Mouse (Mus musculus) urinary bladder, adult 18-20 months (tissue): Measurements from ENCODE around the gene Esrp2.

Experiments used
- DNase-seq, 2 experiments: peaks; one replicate each; pipeline ENCODE4 v3.0.0; 2022; ENCODE audit warnings: low spot score in 2 of 2, mixed read lengths in 2 of 2

Gene Esrp2

GRCm38 (mm10) chr8:106147868-106148565, 11.2 kb upstream of the Esrp2 start:
- no peak for DNase-seq

- DNase-seq = no peak
Measured at GRCm38 (mm10) chr8:106146014-106146413, 9.2 kb upstream of the Esrp2 start.

GRCm38 (mm10) chr8:106145331-106145730, 8.6 kb upstream of the Esrp2 start:
- DNase-seq = no peak

GRCm38 (mm10) chr8:106140769-106141168, 4.0 kb upstream of the Esrp2 start:
- peak in 1 of 2 experiments; percentile 68 for DNase-seq

GRCm38 (mm10) chr8:106140191-106140590, 3.4 kb upstream of the Esrp2 start:
- DNase-seq = no peak

GRCm38 (mm10) chr8:106138616-106139015, 1.8 kb upstream of the Esrp2 start:
- DNase-seq = no peak

GRCm38 (mm10) chr8:106137906-106138477, 1.2 kb upstream of the Esrp2 start:
- peak; percentile 65 to 80 for DNase-seq

- peak in 1 of 2 experiments; percentile 41 for DNase-seq
Measured at GRCm38 (mm10) chr8:106137218-106137905, 588 bp upstream of the Esrp2 start.

- peak in 1 of 2 experiments; percentile 38 for DNase-seq
Measured at GRCm38 (mm10) chr8:106135672-106136071, 1.1 kb downstream of the Esrp2 start.

- DNase-seq = peak; percentile 87 to 88
Measured at GRCm38 (mm10) chr8:106134751-106135571, 1.8 kb downstream of the Esrp2 start.

- no peak for DNase-seq
Measured at GRCm38 (mm10) chr8:106133946-106134345, 2.8 kb downstream of the Esrp2 start.

- DNase-seq = peak in 1 of 2 experiments; percentile 14
Measured at GRCm38 (mm10) chr8:106133526-106133925, 3.2 kb downstream of the Esrp2 start.

- no peak for DNase-seq
Measured at GRCm38 (mm10) chr8:106132356-106132755, 4.4 kb downstream of the Esrp2 start.

GRCm38 (mm10) chr8:106131488-106132222, 5.1 kb downstream of the Esrp2 start:
- peak in 1 of 2 experiments; percentile 10 for DNase-seq

- peak in 1 of 2 experiments; percentile 19 for DNase-seq
Measured at GRCm38 (mm10) chr8:106131021-106131420, 5.8 kb downstream of the Esrp2 start.

- DNase-seq = no peak
Measured at GRCm38 (mm10) chr8:106130505-106130904, 6.3 kb downstream of the Esrp2 start.

- DNase-seq = peak in 1 of 2 experiments; percentile 10
Measured at GRCm38 (mm10) chr8:106129997-106130396, 6.8 kb downstream of the Esrp2 start.

GRCm38 (mm10) chr8:106129232-106129930, 7.4 kb downstream of the Esrp2 start:
- no peak for DNase-seq

GRCm38 (mm10) chr8:106127882-106128410, 8.8 kb downstream of the Esrp2 start:
- DNase-seq = no peak

- no peak for DNase-seq
Measured at GRCm38 (mm10) chr8:106127054-106127453, 9.7 kb downstream of the Esrp2 start.
